Mouse (Mus musculus) CH12.LX (cell line): ENCODE results near the gene Rnft2. TPM values are rescaled to one million over a fixed set of nuclear protein-coding genes. Genes with fewer than 3 reads are reported as not detected.

ENCODE experiments used
- DNase-seq: peaks from one replicate; pipeline ENCODE4 v3.0.0-alpha.2; 2013; ENCODE audit errors: extremely low read depth
- H3K27ac ChIP-seq: 2 replicates; pipeline ENCODE4 v1.5.1; 2012; ENCODE audit warnings: low read depth, mild to moderate bottlenecking, control low read depth, moderate library complexity; ENCODE audit not compliant: insufficient read depth
- H3K27me3 ChIP-seq: replicated peaks from 2 replicates; pipeline ENCODE3; 2012; ENCODE audit warnings: inconsistent platforms
- H3K36me3 ChIP-seq, 2 experiments: replicated peaks in 1 of 2; 2 replicates each; pipeline versions ENCODE3 to v1.6.1; 2012; ENCODE audit warnings: inconsistent platforms in 1 of 2, low read length in 1 of 2, mild to moderate bottlenecking in 1 of 2, mixed read lengths in 1 of 2, moderate library complexity in 1 of 2; ENCODE audit not compliant: control insufficient read depth in 1 of 2, insufficient read depth in 1 of 2
- H3K4me1 ChIP-seq, 2 experiments: 2 replicates each; pipeline ENCODE4 v1.6.1; 2012; ENCODE audit warnings: inconsistent platforms in 1 of 2, moderate library complexity in 1 of 2; ENCODE audit not compliant: insufficient read depth in 2 of 2, control insufficient read depth in 1 of 2
- H3K4me2 ChIP-seq: 2 replicates; pipeline ENCODE4 v1.6.1; 2012; ENCODE audit warnings: low read depth, mild to moderate bottlenecking, control low read depth; ENCODE audit not compliant: poor library complexity, insufficient read depth, severe bottlenecking
- H3K4me3 ChIP-seq, 3 experiments: fragments of 150-350 bp in 1 of 3; sonication (generic) in 1 of 3; replicated peaks in 1 of 3; 2 replicates each; pipeline versions ENCODE3 to v1.5.1; 2011 to 2012; ENCODE audit warnings: low read depth in 2 of 3, low read length in 2 of 3, mild to moderate bottlenecking in 2 of 3, moderate library complexity in 2 of 3, control low read depth in 1 of 3, improper control_type of control experiment in 1 of 3, inconsistent platforms in 1 of 3, mixed read lengths in 1 of 3; ENCODE audit not compliant: poor library complexity in 1 of 3
- H3K79me2 ChIP-seq: replicated peaks from 2 replicates; pipeline ENCODE4 v1.6.1; 2012; ENCODE audit warnings: mild to moderate bottlenecking, moderate library complexity; ENCODE audit not compliant: control insufficient read depth, poor library complexity, insufficient read depth, severe bottlenecking; ENCODE audit errors: extremely low read depth
- H3K9ac ChIP-seq: 2 replicates; pipeline ENCODE4 v1.6.1; 2012; ENCODE audit warnings: low read depth, mild to moderate bottlenecking, control low read depth, moderate library complexity; ENCODE audit not compliant: insufficient read depth
- H3K9me3 ChIP-seq: replicated peaks from 2 replicates; pipeline ENCODE3; 2012; ENCODE audit warnings: low read length, inconsistent platforms, mixed read lengths
- BHLHE40 ChIP-seq: IDR thresholded peaks from 2 replicates; pipeline ENCODE4 v1.6.1; 2011; ENCODE audit warnings: mild to moderate bottlenecking, low read depth, low read length, improper control_type of control experiment
- CTCF ChIP-seq, 2 experiments: IDR thresholded peaks in 1 of 2; conservative IDR thresholded peaks in 1 of 2; 2 replicates each; pipeline ENCODE4 v1.5.1; 2011 to 2012; ENCODE audit warnings: low read depth in 2 of 2, low read length in 2 of 2, improper control_type of control experiment in 1 of 2, inconsistent platforms in 1 of 2, mild to moderate bottlenecking in 1 of 2, moderate library complexity in 1 of 2
- E2F4 ChIP-seq: IDR thresholded peaks from 2 replicates; pipeline ENCODE4 v1.6.1; 2011; ENCODE audit warnings: low read depth, low read length, improper control_type of control experiment; ENCODE audit not compliant: insufficient replicate concordance
- ETS1 ChIP-seq: conservative IDR thresholded peaks from 2 replicates; pipeline ENCODE4 v1.6.1; 2012; ENCODE audit warnings: low read depth, mild to moderate bottlenecking, inconsistent platforms, low read length, improper control_type of control experiment, moderate library complexity
- GABPA ChIP-seq: IDR thresholded peaks from 2 replicates; pipeline ENCODE4 v1.6.1; 2012; ENCODE audit warnings: low read depth, low read length, improper control_type of control experiment, inconsistent platforms; ENCODE audit not compliant: insufficient replicate concordance
- HCFC1 ChIP-seq: IDR thresholded peaks from 2 replicates; pipeline ENCODE4 v1.6.1; 2012; ENCODE audit warnings: low read depth, mild to moderate bottlenecking, inconsistent platforms, low read length, improper control_type of control experiment
- KAT2A ChIP-seq: IDR thresholded peaks from 2 replicates; pipeline ENCODE4 v1.6.1; 2012; ENCODE audit warnings: low read length, improper control_type of control experiment, inconsistent platforms; ENCODE audit not compliant: insufficient replicate concordance
- MAZ ChIP-seq: IDR thresholded peaks from 2 replicates; pipeline ENCODE4 v1.6.1; 2012; ENCODE audit warnings: low read depth, mild to moderate bottlenecking, inconsistent platforms, low read length, improper control_type of control experiment, moderate library complexity
- MEF2A ChIP-seq: IDR thresholded peaks from 2 replicates; pipeline ENCODE4 v1.6.1; 2014; ENCODE audit warnings: low read depth, mild to moderate bottlenecking, inconsistent platforms, low read length, improper control_type of control experiment, borderline replicate concordance
- MXI1 ChIP-seq: IDR thresholded peaks from 2 replicates; pipeline ENCODE4 v1.6.1; 2011; ENCODE audit warnings: mild to moderate bottlenecking, low read depth, low read length, improper control_type of control experiment
- MYC ChIP-seq: IDR thresholded peaks from 2 replicates; pipeline ENCODE4 v1.6.1; 2011; ENCODE audit warnings: low read depth, mild to moderate bottlenecking, improper control_type of control experiment, low read length
- POLR2A ChIP-seq: IDR thresholded peaks from 2 replicates; pipeline ENCODE4 v1.6.1; 2011; ENCODE audit warnings: low read depth, mild to moderate bottlenecking, improper control_type of control experiment, low read length
- POLR2AphosphoS2 ChIP-seq: IDR thresholded peaks from 2 replicates; pipeline ENCODE4 v1.6.1; 2011; ENCODE audit warnings: low read depth, low read length, improper control_type of control experiment
- RAD21 ChIP-seq: IDR thresholded peaks from 2 replicates; pipeline ENCODE4 v1.6.1; 2011; ENCODE audit warnings: low read depth, mild to moderate bottlenecking, low read length, improper control_type of control experiment, moderate library complexity
- RCOR1 ChIP-seq: conservative IDR thresholded peaks from 2 replicates; pipeline ENCODE4 v1.6.1; 2012; ENCODE audit warnings: low read depth, mild to moderate bottlenecking, inconsistent platforms, low read length, improper control_type of control experiment
- SMC3 ChIP-seq: IDR thresholded peaks from 2 replicates; pipeline ENCODE4 v1.6.1; 2011; ENCODE audit warnings: low read depth, low read length, improper control_type of control experiment
- TBP ChIP-seq: conservative IDR thresholded peaks from 2 replicates; pipeline ENCODE4 v1.6.1; 2011; ENCODE audit warnings: low read depth, low read length, improper control_type of control experiment
- TCF12 ChIP-seq: IDR thresholded peaks from 2 replicates; pipeline ENCODE4 v1.6.1; 2014; ENCODE audit warnings: low read depth, mild to moderate bottlenecking, inconsistent platforms, low read length, improper control_type of control experiment
- UBTF ChIP-seq: IDR thresholded peaks from 2 replicates; pipeline ENCODE4 v1.6.1; 2012; ENCODE audit warnings: low read depth, mild to moderate bottlenecking, inconsistent platforms, low read length, improper control_type of control experiment, moderate library complexity
- USF2 ChIP-seq: conservative IDR thresholded peaks from 2 replicates; pipeline ENCODE4 v1.6.1; 2011; ENCODE audit warnings: low read depth, low read length, improper control_type of control experiment
- ZC3H11A ChIP-seq: IDR thresholded peaks from 2 replicates; pipeline ENCODE4 v1.6.1; 2012; ENCODE audit warnings: low read depth, mild to moderate bottlenecking, inconsistent platforms, low read length, improper control_type of control experiment
- ZKSCAN1 ChIP-seq: IDR thresholded peaks from 2 replicates; pipeline ENCODE4 v1.6.1; 2012; ENCODE audit warnings: low read depth, inconsistent platforms, low read length, improper control_type of control experiment, borderline replicate concordance
- ZMIZ1 ChIP-seq: IDR thresholded peaks from 2 replicates; pipeline ENCODE4 v1.6.1; 2012; ENCODE audit warnings: low read depth, mild to moderate bottlenecking, inconsistent platforms, low read length, improper control_type of control experiment
- dilution Hi-C: fragments of 300-500 bp; cut with MboI; formaldehyde crosslinking; loops from 2 replicates; pipeline ENCODE4 v1.14.3; 2020; ENCODE audit warnings: low sequenced_read_pairs; ENCODE audit not compliant: extremely low pct_unique_long_range_greater_than_20kb, extremely low pct_ligation_motif_present
- in situ Hi-C: fragments of 300-500 bp; cut with MboI; formaldehyde crosslinking; loops from 3 replicates; pipeline ENCODE4 v1.14.3; 2019; ENCODE audit warnings: low sequenced_read_pairs, low pct_ligation_motif_present, low pct_unique_long_range_greater_than_20kb, mixed read lengths
- polyA plus RNA-seq: library from polyadenylated mRNA; unstranded; fragments of >175 nt; gene quantifications from 2 replicates; pipeline ENCODE4 v1.2.1, GENCODE M21; 2012; ENCODE audit warnings: low read depth; ENCODE audit not compliant: insufficient read length
- total RNA-seq, 2 experiments: library from RNA; depleted of rRNA; stranded (reverse); fragments of 300-350 nt in 1 of 2; fragments of >200 nt in 1 of 2; gene quantifications; 2 replicates each; pipeline ENCODE4 v1.2.3; 2012 to 2014

The Rnft2 gene
- total and polyA plus RNA-seq, 3 experiments: 1.6 to 5.1 (median 3.4) TPM

- Histone ChIP-seq H3K4me2 (no peak overlapping the region; the same call in 1 of the 2 replicates), H3K9me3 (peaks cover 16% of the 10 kb centered on the region), H3K36me3 (no peaks in the 10 kb centered on the region), H3K9ac (no peak overlapping the region), H3K4me1 (peaks cover 0 to 9% of the 10 kb centered on the region in 2 experiments; a peak in 2 of 4 replicates), H3K4me3 (no peak overlapping the region), H3K79me2 (no peaks in the 10 kb centered on the region), H3K27ac (no peak overlapping the region), H3K27me3 (peaks cover 72% of the 10 kb centered on the region)
- TF ChIP-seq ETS1 (no peak), MEF2A (no peak), ZC3H11A (no peak), CTCF (conservative IDR thresholded peaks at IDR 0.05 in 1 of 2, IDR thresholded peaks at IDR 0.05 in 1 of 2; ENCODE audit: low read depth in 2 of 2, low read length in 2 of 2) (peak in 1 of 2 experiments; percentile 32; a peak in 2 of 4 replicates), E2F4 (no peak), USF2 (no peak), TBP (no peak), MXI1 (no peak), RAD21 (no peak; the same call in 1 of the 2 replicates), MAZ (no peak), SMC3 (peak; percentile 5; the same call in 1 of the 2 replicates)
- no peak for DNase-seq
- dilution Hi-C loops: no loop called here
- in situ Hi-C loops: no loop called here
Measured at GRCm38 (mm10) chr5:118170888-118171529, 73.9 kb downstream of the Rnft2 start.

- Histone ChIP-seq H3K27me3 (peaks cover 74% of the 10 kb centered on the region), H3K4me1 (peaks cover 0 to 9% of the 10 kb centered on the region in 2 experiments; a peak in 2 of 4 replicates), H3K9me3 (peaks cover 6% of the 10 kb centered on the region), H3K36me3 (no peaks in the 10 kb centered on the region), H3K4me2 (no peak overlapping the region), H3K4me3 (no peak overlapping the region), H3K27ac (no peak overlapping the region), H3K9ac (no peak overlapping the region), H3K79me2 (no peaks in the 10 kb centered on the region)
- DNase-seq: no peak
- in situ Hi-C loops: no loop called here
- dilution Hi-C loops: no loop called here
- no peak for TF ChIP-seq POLR2A
- TF ChIP-seq ETS1: no peak
- no peak for TF ChIP-seq USF2
- no peak for TF ChIP-seq TCF12
- no peak for TF ChIP-seq HCFC1
- no peak for TF ChIP-seq E2F4
- no peak for TF ChIP-seq SMC3
- no peak for TF ChIP-seq ZMIZ1
- TF ChIP-seq GABPA: no peak
- TF ChIP-seq KAT2A: no peak
- TF ChIP-seq POLR2AphosphoS2: no peak
- no peak for TF ChIP-seq BHLHE40
- TF ChIP-seq ZKSCAN1: no peak
- TF ChIP-seq RAD21: no peak
- TF ChIP-seq MEF2A: no peak
- TF ChIP-seq UBTF: no peak
- no peak for TF ChIP-seq MYC
- TF ChIP-seq RCOR1: no peak
- TF ChIP-seq, all 38 proteins: peak for 0
Measured at GRCm38 (mm10) chr5:118169222-118170221, 75.4 kb downstream of the Rnft2 start.
